Mouse (Mus musculus) limb, embryonic 13.5 days (tissue): ENCODE data around the gene Cdk6. TPM values are rescaled to one million over a fixed set of nuclear protein-coding genes. Genes with fewer than 3 reads are reported as not detected.

Source experiments
- polyA plus RNA-seq: library from polyadenylated mRNA; unstranded; fragments of >200 nt; fragmentation: Nextera tagmentation; extraction: Ambion mirVana; gene quantifications from 2 replicates; pipeline ENCODE4 v1.2.1, GENCODE M21; 2015

Gene Cdk6
- polyA plus RNA-seq, 1 experiment from 2014 or later, result 27.7 TPM

Other genes with a start within 250 kb of the Cdk6 start
- 34.1 and 36.8 TPM in 2 replicates for gene Fam133b, start 202.3 kb downstream of the Cdk6 start, polyA plus RNA-seq
- gene 1700109H08Rik, start 230.1 kb downstream of the Cdk6 start, polyA plus RNA-seq, result 3.1 and 4.3 TPM in 2 replicates